Mouse (Mus musculus) liver, postnatal 0 days (tissue): ENCODE results near the gene Dclk1.

Source experiments
- CTCF ChIP-seq: sonication (generic); IDR thresholded peaks from 2 replicates; pipeline ENCODE4 v1.5.1; 2016; ENCODE audit warnings: antibody characterized with exemption, low read depth
- EP300 ChIP-seq: IDR thresholded peaks from 2 replicates; pipeline ENCODE4 v1.6.1; 2016; ENCODE audit warnings: antibody characterized with exemption, low read depth, mild to moderate bottlenecking

- TF ChIP-seq EP300 (no peak), CTCF (peak; percentile 25)
These were observed 89.5 kb downstream of the Dclk1 start for GRCm38 (mm10) chr3:55331694-55332093.
